Mouse (Mus musculus) stomach, postnatal 0 days (tissue): ENCODE results near the gene Sstr5.

Experiments
- CTCF ChIP-seq: IDR thresholded peaks from 2 replicates; pipeline ENCODE4 v1.5.1; 2016; ENCODE audit warnings: antibody characterized with exemption, low read depth, mild to moderate bottlenecking, moderate library complexity
- EP300 ChIP-seq: optimal IDR thresholded peaks from 2 replicates; pipeline ENCODE3; 2016; ENCODE audit warnings: antibody characterized with exemption

DNA sequence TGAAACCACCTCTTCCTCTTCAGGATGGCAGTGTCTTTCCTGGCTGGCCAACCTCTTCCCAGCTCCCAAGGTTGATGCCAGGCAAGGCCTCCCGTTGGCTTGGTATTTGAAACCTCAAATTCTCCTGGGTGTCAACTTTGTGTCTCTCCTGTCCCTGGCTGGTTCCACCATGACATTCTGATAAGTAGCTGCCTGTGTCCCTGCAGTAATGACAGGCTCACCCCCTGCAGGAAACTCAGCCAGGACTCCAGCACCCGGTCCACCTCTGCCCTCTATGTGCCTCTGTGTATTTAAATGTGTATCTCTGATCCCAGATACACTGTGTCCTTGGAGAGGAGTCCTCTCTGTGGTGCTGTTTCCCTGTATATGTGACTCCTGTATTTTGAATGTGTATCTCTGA lies 30.8 kb downstream of the Sstr5 start:
- TF ChIP-seq CTCF (no peak), EP300 (no peak)
